Mouse (Mus musculus) left cerebral cortex, adult 18-20 months (tissue): ENCODE data around the gene Abat. TPM values are rescaled to one million over a fixed set of nuclear protein-coding genes. Genes with fewer than 3 reads are reported as not detected.
A peak's percentile ranks its signal among the peaks of the same experiment; 100 is the strongest.

Experiments used
- DNase-seq, 2 experiments: peaks; one replicate each; pipeline ENCODE4 v3.0.0; 2021 to 2022; ENCODE audit warnings: low spot score in 2 of 2, mixed read lengths in 1 of 2
- total RNA-seq, 2 experiments: library from RNA; stranded (reverse); gene quantifications; 2 replicates each; pipeline ENCODE4 v1.2.3; 2021

The Abat gene
- total RNA-seq, 2 experiments from 2014 or later, result 145 to 155 TPM

- no peak for DNase-seq
Measured at GRCm38 (mm10) chr16:8573041-8573440, 59.8 kb downstream of the Abat start.

- no peak for DNase-seq
Measured at GRCm38 (mm10) chr16:8573751-8574150, 60.5 kb downstream of the Abat start.

- no peak for DNase-seq
Measured at GRCm38 (mm10) chr16:8574316-8574715, 61.1 kb downstream of the Abat start.

GRCm38 (mm10) chr16:8576111-8576510 lies 62.9 kb downstream of the Abat start:
- DNase-seq, result no peak

GRCm38 (mm10) chr16:8576901-8577300 lies 63.7 kb downstream of the Abat start:
- DNase-seq, result no peak

GRCm38 (mm10) chr16:8578326-8578725 lies 65.1 kb downstream of the Abat start:
- DNase-seq, result no peak

- no peak for DNase-seq
Measured at GRCm38 (mm10) chr16:8579546-8579945, 66.3 kb downstream of the Abat start.

GRCm38 (mm10) chr16:8581661-8582239 lies 68.5 kb downstream of the Abat start:
- no peak for DNase-seq

GRCm38 (mm10) chr16:8582579-8583295 lies 69.5 kb downstream of the Abat start:
- DNase-seq, result no peak

GRCm38 (mm10) chr16:8584248-8584647 lies 71.0 kb downstream of the Abat start:
- DNase-seq, result no peak

GRCm38 (mm10) chr16:8585056-8585455 lies 71.8 kb downstream of the Abat start:
- DNase-seq, result no peak

- peak; percentile 28 to 52 for DNase-seq
Measured at GRCm38 (mm10) chr16:8595411-8595810, 82.2 kb downstream of the Abat start.

- DNase-seq, result peak; percentile 17 to 22
Measured at GRCm38 (mm10) chr16:8596336-8596735, 83.1 kb downstream of the Abat start.

GRCm38 (mm10) chr16:8597516-8597915 lies 84.3 kb downstream of the Abat start:
- DNase-seq, result no peak

GRCm38 (mm10) chr16:8603789-8604188 lies 90.6 kb downstream of the Abat start:
- DNase-seq, result no peak

GRCm38 (mm10) chr16:8610397-8610796 lies 97.2 kb downstream of the Abat start:
- no peak for DNase-seq

GRCm38 (mm10) chr16:8612214-8613005 lies 99.2 kb downstream of the Abat start:
- no peak for DNase-seq

- no peak for DNase-seq
Measured at GRCm38 (mm10) chr16:8613039-8613438, 99.8 kb downstream of the Abat start.

GRCm38 (mm10) chr16:8613447-8613846 lies 100.2 kb downstream of the Abat start:
- no peak for DNase-seq

- no peak for DNase-seq
Measured at GRCm38 (mm10) chr16:8619659-8620314, 106.6 kb downstream of the Abat start.

GRCm38 (mm10) chr16:8620315-8621115 lies 107.3 kb downstream of the Abat start:
- DNase-seq, result no peak
